Mouse (Mus musculus) c-Kit-positive CD71-negative TER-119-negative erythroid progenitor cells, embryonic 14.5 days (primary cell): ENCODE measurements around the gene Tssk4.

Experiments
- DNase-seq: peaks from one replicate; pipeline ENCODE4 v3.0.0-alpha.2; 2013; ENCODE audit warnings: low read depth

Gene Tssk4

GRCm38 (mm10) chr14:55649884-55650283, at the start of gene Tssk4:
Gene Tssk4 (plus strand): TSS chr14:55650184.
- DNase-seq, result no peak

- DNase-seq, result no peak
Measured at GRCm38 (mm10) chr14:55603271-55603632, 46.7 kb upstream of the Tssk4 start, which contains the start of gene Irf9. Gene Irf9 (plus strand): TSS chr14:55603571.

DNA sequence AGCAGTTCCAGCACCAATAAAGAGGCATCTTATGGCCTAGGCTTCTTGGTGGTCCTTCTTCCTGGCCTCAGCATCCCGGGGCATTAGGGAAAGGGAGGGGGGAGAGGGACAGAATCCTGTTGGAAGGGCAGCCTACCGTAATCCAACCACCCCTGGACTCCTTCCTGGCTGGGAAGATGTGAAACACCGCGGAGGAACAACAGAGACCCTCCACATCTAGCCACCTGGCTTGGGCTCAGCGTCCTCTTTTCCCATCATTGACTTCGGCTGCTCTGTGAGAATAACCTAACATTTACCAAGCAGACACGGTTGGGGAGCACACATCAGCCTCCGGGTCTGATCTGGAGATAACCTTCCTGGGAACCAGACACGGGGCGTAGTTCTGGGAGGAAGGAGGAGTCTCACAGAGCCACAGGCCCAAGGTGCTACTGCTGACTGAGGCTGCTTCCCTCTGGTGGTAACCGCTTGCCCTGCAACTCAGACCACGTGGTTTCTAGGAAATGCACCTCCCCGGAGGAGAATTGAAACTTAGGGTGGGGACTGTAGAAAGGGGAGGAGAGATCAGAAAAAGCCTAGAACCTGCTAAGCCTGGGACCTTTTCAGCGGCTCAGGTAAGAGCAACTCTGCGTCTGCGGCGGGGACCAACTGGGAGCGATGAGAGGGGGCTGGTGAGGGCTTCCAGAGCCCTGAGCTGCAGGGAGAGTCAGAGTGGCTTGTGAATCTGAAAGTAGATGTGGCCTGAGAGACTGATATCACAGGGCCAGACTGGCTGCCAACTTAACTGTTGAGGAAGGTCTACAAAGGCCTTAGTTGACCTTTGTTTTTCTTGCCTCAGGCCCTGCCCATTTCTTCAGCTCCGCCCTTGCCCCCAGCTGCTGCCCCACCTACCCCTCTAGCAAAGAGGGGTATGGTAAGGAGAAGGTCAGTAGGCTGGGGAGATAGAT, 46.1 kb upstream of the Tssk4 start:
- peak; percentile 89 for DNase-seq

GRCm38 (mm10) chr14:55604823-55605222, 45.2 kb upstream of the Tssk4 start:
- no peak for DNase-seq

DNA sequence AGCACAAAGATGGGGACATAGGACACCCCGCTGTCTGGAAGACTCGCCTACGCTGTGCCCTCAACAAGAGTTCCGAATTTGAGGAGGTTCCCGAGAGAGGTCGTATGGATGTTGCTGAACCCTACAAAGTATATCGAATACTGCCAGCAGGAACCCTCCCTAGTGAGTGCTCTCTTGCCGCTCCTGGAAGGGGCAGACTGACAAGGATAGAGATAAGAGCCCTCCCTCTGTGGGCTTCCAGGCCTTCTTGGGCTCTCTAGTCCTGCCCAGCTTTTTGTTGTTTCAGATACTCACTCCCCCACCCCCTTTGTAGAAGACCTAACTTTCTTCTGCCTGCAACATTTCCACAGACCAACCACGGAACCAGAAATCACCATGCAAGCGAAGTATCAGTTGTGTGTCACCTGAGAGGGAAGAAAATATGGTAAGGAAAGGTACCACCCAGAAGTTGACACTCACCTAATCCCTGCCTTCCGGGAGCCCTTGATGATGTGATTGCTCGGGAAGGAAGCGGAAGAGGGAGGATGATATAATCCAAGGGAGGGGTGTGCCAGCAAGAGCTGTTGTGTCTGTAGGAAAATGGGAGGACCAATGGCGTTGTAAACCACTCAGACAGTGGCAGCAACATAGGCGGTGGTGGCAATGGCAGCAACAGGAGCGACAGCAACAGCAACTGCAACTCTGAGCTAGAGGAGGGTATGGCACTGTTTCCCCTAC, 44.1 kb upstream of the Tssk4 start:
- DNase-seq, result no peak

DNA sequence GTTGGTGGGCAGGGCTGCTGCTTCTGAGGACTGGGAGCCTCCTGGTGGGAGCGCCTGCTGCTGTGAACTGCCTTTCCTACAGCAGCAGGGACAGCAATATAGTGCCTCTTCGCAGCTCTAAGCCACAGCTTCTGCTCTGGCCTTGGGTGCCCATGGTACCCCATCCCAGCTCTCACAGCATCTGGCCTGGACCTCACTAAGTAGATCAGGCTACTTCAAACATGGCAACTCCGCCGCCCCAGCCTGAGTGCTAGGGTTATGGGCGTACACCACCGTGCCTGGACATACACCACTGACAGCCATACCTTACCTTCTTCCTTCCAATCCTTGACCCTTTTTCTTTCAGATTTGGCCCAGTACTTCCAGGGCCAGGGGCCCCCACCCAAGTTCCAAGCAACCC, 41.6 kb upstream of the Tssk4 start:
- no peak for DNase-seq

DNA sequence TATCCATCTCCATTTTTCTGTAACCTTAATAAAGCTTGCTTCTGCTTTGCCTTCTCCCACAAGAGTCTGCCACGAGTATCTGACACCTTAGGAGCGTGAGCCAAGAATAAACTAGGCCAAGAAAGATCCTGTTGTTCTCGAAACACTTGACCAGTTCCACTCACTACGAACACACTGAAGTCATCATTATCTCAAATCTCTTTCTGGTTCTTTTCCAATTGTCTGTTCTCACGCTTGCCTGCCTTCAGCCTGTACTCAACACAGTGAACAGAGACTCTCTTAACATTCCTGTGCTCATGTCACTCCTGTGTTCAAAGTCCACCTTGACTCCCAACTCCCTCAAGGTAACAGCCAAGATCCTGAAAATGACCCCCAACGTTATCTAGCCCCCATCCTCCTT, 36.6 kb upstream of the Tssk4 start:
- no peak for DNase-seq

DNA sequence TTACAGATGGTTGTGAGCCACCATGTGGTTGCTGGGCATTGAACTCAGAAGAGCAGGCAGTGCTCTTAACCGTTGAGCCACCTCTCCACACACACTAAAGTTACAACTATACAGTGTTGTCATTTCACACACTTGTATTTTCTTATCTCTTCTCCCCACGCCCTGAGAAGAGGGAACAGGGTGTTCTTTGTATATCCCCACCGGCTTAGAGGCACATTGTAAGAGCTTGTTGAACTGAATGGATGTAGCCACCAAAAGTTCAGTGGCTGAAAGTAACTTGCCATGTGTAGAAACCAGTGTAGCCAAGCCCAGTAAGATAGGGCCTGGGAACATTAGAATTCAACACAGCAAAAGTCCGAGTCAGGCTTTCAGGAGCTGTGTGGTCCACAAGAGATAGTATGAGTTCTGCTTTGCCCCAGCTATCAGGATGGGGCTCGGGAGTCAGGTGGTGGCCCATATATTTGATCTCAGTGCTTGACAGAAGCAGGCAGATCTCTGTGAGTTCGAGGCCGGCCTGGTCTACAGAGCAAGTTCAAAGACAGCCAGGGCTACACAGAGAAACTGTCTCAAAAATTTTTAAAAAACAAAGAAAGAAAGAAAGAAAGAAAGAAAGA, 35.3 kb upstream of the Tssk4 start:
- peak; percentile 39 for DNase-seq

- DNase-seq, result no peak
Measured at GRCm38 (mm10) chr14:55615876-55616275, 34.1 kb upstream of the Tssk4 start.

GRCm38 (mm10) chr14:55616844-55617243, 33.1 kb upstream of the Tssk4 start:
- no peak for DNase-seq

- no peak for DNase-seq
Measured at GRCm38 (mm10) chr14:55617822-55618221, 32.2 kb upstream of the Tssk4 start, which contains the start of gene Rec8. Gene Rec8 (plus strand): TSS chr14:55618037.

GRCm38 (mm10) chr14:55618486-55619195, 31.3 kb upstream of the Tssk4 start:
- DNase-seq, result no peak

DNA sequence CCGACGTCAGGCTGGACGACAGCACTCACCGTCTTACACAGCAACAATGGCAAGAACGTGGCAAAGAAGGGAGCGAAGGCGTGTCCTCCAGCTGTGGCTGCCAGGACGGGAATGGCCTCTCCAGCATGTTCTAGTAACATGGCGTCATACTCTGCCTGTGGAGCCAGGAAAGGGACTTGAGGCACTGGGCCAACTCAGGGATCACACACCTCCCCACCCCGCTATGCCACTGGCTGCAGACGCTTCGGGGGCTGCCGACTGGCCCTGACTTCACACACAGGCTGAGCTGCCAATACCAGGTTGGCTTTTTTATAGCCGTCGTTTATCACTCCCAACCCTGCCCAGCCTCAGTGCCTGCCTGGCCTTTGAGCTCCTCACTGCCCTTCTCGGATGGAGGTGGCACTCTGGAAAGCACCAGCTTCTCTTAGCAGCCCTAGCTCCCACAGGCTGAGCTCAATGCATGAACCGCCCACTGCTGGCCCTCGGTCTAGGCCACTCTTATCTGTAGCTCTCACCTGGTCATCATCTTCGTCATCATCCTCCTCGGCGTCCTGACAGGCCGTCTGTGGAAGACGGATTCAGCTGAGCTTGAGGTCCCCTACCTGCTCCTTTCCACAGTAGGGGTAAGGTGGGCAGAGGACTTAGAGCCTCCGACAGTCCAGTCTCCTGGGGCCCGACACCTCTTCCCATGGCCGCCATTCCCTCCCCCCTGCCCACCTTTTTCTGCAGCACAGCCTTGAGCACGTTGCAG, 21.7 kb upstream of the Tssk4 start:
- no peak for DNase-seq

- peak; percentile 43 for DNase-seq
Measured at GRCm38 (mm10) chr14:55629312-55629711, 20.7 kb upstream of the Tssk4 start.

GRCm38 (mm10) chr14:55634874-55635522, 15.0 kb upstream of the Tssk4 start:
- no peak for DNase-seq

GRCm38 (mm10) chr14:55635523-55636007, 14.4 kb upstream of the Tssk4 start, which contains the start of gene Ipo4:
Gene Ipo4 (minus strand): TSS chr14:55635957.
- DNase-seq, result peak; percentile 88

DNA sequence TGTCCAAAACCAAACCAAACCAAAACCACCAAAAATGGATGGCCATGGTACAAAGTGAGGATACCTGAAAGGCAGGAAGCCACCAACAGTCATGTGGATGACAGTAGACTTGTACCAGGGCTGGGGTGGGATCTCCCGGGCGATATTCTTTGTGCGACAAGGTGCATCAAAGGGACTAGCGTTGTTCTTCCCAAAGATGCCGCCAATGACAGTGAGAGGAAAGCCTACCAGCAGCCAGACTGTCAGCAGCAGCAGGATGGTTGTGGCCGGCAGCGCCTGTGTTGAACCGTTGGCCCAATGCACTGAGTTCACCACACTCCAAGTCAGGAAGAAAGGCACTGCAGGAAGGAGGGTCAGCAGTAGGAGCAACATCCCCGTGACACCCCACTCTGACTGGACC, 12.2 kb upstream of the Tssk4 start, which contains the start of gene Gm49378:
Gene Gm49378 (minus strand): TSS at position 101 of the 400 bp plus-strand sequence.
- DNase-seq, result no peak

- no peak for DNase-seq
Measured at GRCm38 (mm10) chr14:55640816-55641215, 9.2 kb upstream of the Tssk4 start.

DNA sequence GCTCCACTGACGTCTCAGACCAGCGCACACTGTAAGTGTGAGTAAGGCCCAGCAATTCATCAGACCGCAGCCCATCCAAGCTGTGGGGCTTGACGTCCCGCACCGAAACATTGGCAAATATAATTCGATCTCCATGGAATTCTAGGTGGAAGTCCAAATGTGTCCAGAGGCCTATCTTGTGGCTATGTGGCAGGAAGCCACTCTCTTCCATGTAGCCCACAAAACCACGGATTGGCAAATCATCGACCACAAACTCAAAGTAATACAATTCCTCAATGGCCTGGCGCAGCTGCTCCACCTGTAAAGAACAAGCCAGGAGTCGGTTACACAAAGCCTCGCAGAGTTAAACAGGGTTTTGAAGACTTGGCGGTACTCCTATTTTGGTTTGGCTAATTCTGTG, 8.7 kb upstream of the Tssk4 start:
- no peak for DNase-seq

DNA sequence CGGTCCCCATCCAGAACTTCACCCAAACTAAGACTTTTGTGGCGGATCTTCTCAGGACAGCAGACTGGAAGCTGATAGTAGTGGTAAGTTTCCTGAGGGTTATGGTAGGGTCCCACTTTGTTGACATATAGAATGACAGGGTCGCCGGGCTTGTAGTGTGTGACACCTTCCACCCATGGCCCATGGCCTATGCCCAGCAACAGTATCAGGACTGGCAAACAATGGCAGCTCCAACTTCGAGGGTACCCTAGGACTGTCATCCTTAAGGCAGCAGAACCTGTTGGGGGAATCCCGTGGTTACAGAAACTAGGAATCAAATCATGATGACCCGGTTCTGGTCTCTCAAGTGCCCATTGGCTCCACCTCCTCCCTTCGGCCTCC, 7.3 kb upstream of the Tssk4 start:
- DNase-seq, result no peak
